Mouse (Mus musculus) c-Kit-positive CD71-positive TER-119-negative erythroid progenitor cells, embryonic 14.5 days (primary cell): ENCODE data around the gene Vmn1r101.
"Not testable (repeated sequence)": the region's sequence is repeated elsewhere in the genome, so short reads cannot be mapped to it uniquely, and the experiment has no call there.

Experiments used
- DNase-seq: peaks from one replicate; pipeline ENCODE4 v3.0.0-alpha.2; 2013; ENCODE audit warnings: low read depth

Vmn1r101 gene

DNA sequence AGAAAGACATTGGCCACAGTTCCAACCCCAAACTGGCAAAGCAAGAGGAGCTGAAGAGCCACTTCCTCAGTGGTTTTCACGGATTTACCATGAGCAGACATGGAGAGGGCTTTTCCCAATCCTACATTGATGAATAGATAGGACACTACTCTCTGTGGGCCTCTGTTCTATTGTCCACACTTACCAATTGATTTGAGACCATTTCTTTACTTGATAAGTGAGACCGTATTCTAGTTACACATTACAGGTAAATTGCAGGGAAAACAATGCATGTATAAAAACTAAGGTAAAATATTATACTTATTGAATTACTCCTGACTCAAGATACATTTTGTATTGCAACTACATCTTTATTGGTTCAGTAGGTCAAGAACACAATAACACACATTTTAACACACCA, at the start of gene Vmn1r101:
Gene Vmn1r101 (minus strand): TSS at position 101 of the 400 bp plus-strand sequence.
- not testable (repeated sequence) for DNase-seq

DNA sequence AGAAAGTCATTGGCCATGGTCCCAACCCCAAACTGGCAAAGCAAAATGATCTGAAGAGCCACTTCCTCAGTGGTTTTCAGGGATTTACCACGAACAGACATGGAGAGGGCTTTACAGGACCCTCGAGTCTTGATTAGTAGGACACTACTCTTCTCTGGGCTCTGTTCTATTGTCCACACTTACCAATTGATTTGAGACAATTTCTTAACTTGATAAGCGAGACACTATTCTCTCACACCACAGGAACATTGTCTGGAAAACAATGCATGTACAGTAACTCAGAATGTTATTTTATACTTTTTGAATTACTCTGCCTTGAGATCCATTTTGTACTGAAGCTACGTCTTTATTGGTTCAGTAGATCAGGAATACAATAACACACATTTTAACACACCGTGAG, 32.4 kb upstream of the Vmn1r101 start, which contains the start of gene Gm10670:
Gene Gm10670 (minus strand): TSS at position 101 of the 400 bp plus-strand sequence.
- not testable (repeated sequence) for DNase-seq

GRCm38 (mm10) chr7:20417642-20418041, 24.8 kb downstream of the Vmn1r101 start, which contains the start of gene Vmn1r100:
Gene Vmn1r100, plus strand, starts transcription at chr7:20417942.
- DNase-seq, result not testable (repeated sequence)
